Mouse (Mus musculus) midbrain, postnatal 0 days (tissue): ENCODE measurements at regions not wholly inside any gene's neighbourhood (a gene's known extent, or its start where the extent isn't known, plus 50 kb on each side); places are given as distances from the start of the nearest gene placed in this dataset.

Experiments
- ATAC-seq: fragments of 200-750 bp; cut with Nextera tagmentation; 2 replicates; pipeline ENCODE4 v1.8.0; 2017; ENCODE audit warnings: moderate number of reproducible peaks, mild to moderate bottlenecking, moderate TSS enrichment, moderate library complexity; ENCODE audit not compliant: low FRiP score
- DNase-seq: peaks from one replicate; pipeline ENCODE4 v3.0.0-alpha.2; 2015; ENCODE audit warnings: low spot score
- H3K27ac ChIP-seq: fragments of 300-500 bp; sonication (generic); 2 replicates; pipeline ENCODE4 v1.5.1; 2014; ENCODE audit warnings: low read depth, mild to moderate bottlenecking, low read length, mixed read lengths
- H3K27me3 ChIP-seq: fragments of 300-500 bp; sonication (generic); 2 replicates; pipeline ENCODE4 v1.6.1; 2014; ENCODE audit warnings: low read length, control low read depth, mixed read lengths; ENCODE audit not compliant: insufficient read depth
- H3K36me3 ChIP-seq: fragments of 300-500 bp; sonication (generic); 2 replicates; pipeline ENCODE4 v1.6.1; 2014; ENCODE audit warnings: low read length, control low read depth, mixed read lengths; ENCODE audit not compliant: insufficient read depth
- H3K4me1 ChIP-seq: fragments of 300-500 bp; sonication (generic); 2 replicates; pipeline ENCODE4 v1.6.1; 2014; ENCODE audit warnings: mild to moderate bottlenecking, control low read depth, antibody characterized with exemption, low read length, mixed read lengths; ENCODE audit not compliant: insufficient read depth
- H3K4me2 ChIP-seq: fragments of 300-500 bp; sonication (generic); 2 replicates; pipeline ENCODE4 v1.6.1; 2014; ENCODE audit warnings: low read depth, mild to moderate bottlenecking, low read length, mixed read lengths; ENCODE audit not compliant: poor library complexity, severe bottlenecking
- H3K4me3 ChIP-seq: fragments of 300-500 bp; sonication (generic); 2 replicates; pipeline ENCODE4 v1.5.1; 2014; ENCODE audit warnings: low read depth, mild to moderate bottlenecking, low read length, moderate library complexity
- H3K9ac ChIP-seq: fragments of 300-500 bp; sonication (generic); replicated peaks from 2 replicates; pipeline ENCODE4 v1.6.1; 2014; ENCODE audit warnings: mild to moderate bottlenecking, low read length, moderate library complexity, mixed read lengths; ENCODE audit not compliant: poor library complexity, severe bottlenecking
- H3K9me3 ChIP-seq: fragments of 300-500 bp; sonication (generic); 2 replicates; pipeline ENCODE4 v1.6.1; 2016; ENCODE audit warnings: low read length, control low read depth
- CTCF ChIP-seq: IDR thresholded peaks from 2 replicates; pipeline ENCODE4 v1.5.1; 2016; ENCODE audit warnings: antibody characterized with exemption, mild to moderate bottlenecking
- WGBS: fragments of 180-500 bp; shearing (Covaris S2); extraction: QIAGEN DNeasy Blood & Tissue Kit; methylation state at CpG from one replicate; pipeline ENCODE4 v1.1.7; 2014; 5-methylcytosine and 5-hydroxymethylcytosine counted together

- H3K27me3 ChIP-seq: no peaks in the 10 kb centered on the region
- WGBS: 35% methylated on average over 4 of the region's 4 CpGs
- DNase-seq: no peak
- H3K4me1 ChIP-seq: no peaks in the 10 kb centered on the region
- no peak for TF ChIP-seq CTCF
- H3K4me2 ChIP-seq: no peak overlapping the region
- H3K36me3 ChIP-seq: no peaks in the 10 kb centered on the region
- H3K9me3 ChIP-seq: no peaks in the 10 kb centered on the region
- no peak overlapping the region for H3K9ac ChIP-seq
- ATAC-seq: no peak
- H3K4me3 ChIP-seq: no peak overlapping the region
- no peak overlapping the region for H3K27ac ChIP-seq
Measured at GRCm38 (mm10) chr10:9544041-9544786, 130.8 kb downstream of the Samd5 start.

- Histone ChIP-seq H3K4me1 (no peaks in the 10 kb centered on the region), H3K36me3 (no peaks in the 10 kb centered on the region), H3K9ac (no peak overlapping the region), H3K4me2 (no peak overlapping the region), H3K27ac (no peak overlapping the region), H3K4me3 (no peak overlapping the region), H3K27me3 (no peaks in the 10 kb centered on the region), H3K9me3 (no peaks in the 10 kb centered on the region)
- no peak for TF ChIP-seq CTCF
- no peak for ATAC-seq
- 91% methylated on average over 1 of the region's 1 CpGs for WGBS
- DNase-seq: no peak
Measured at GRCm38 (mm10) chr10:9541579-9541978, 133.4 kb downstream of the Samd5 start.

- no peak overlapping the region for H3K4me3 ChIP-seq
- ATAC-seq (no peak), DNase-seq (peak; percentile 46)
- H3K4me2 ChIP-seq: no peak overlapping the region
- TF ChIP-seq CTCF: no peak
- no peaks in the 10 kb centered on the region for H3K4me1 ChIP-seq
- WGBS: 88% methylated on average over 3 of the region's 3 CpGs
- H3K9ac ChIP-seq: no peak overlapping the region
- H3K9me3 ChIP-seq: no peaks in the 10 kb centered on the region
- H3K27me3 ChIP-seq: no peaks in the 10 kb centered on the region
- no peak overlapping the region for H3K27ac ChIP-seq
- H3K36me3 ChIP-seq: no peaks in the 10 kb centered on the region
Measured at GRCm38 (mm10) chr10:9537686-9538085, 137.3 kb downstream of the Samd5 start.

GRCm38 (mm10) chr10:9534552-9534951 is 140.5 kb downstream of the Samd5 start:
- no peaks in the 10 kb centered on the region for H3K36me3 ChIP-seq
- H3K4me3 ChIP-seq: no peak overlapping the region
- no peaks in the 10 kb centered on the region for H3K27me3 ChIP-seq
- WGBS: 28% methylated on average over 8 of the region's 8 CpGs
- DNase-seq: no peak
- H3K9me3 ChIP-seq: no peaks in the 10 kb centered on the region
- TF ChIP-seq CTCF: no peak
- no peak overlapping the region for H3K27ac ChIP-seq
- 0 out of 2 replicates have a peak, but pooled peaks have one; percentile 16 for ATAC-seq
- H3K9ac ChIP-seq: no peak overlapping the region
- H3K4me2 ChIP-seq: no peak overlapping the region
- no peaks in the 10 kb centered on the region for H3K4me1 ChIP-seq

GRCm38 (mm10) chr10:9533283-9533682 is 141.7 kb downstream of the Samd5 start:
- no peak for ATAC-seq
- DNase-seq: no peak
- WGBS: 36% methylated on average over 2 of the region's 2 CpGs

GRCm38 (mm10) chr10:9531931-9532330 is 143.1 kb downstream of the Samd5 start:
- DNase-seq: no peak
- H3K27ac ChIP-seq: no peak overlapping the region
- H3K9ac ChIP-seq: no peak overlapping the region
- TF ChIP-seq CTCF: no peak
- H3K9me3 ChIP-seq: no peaks in the 10 kb centered on the region
- 48% methylated on average over 5 of the region's 5 CpGs for WGBS
- no peak overlapping the region for H3K4me3 ChIP-seq
- no peak overlapping the region for H3K4me2 ChIP-seq
- ATAC-seq: no peak
- no peaks in the 10 kb centered on the region for H3K36me3 ChIP-seq
- no peaks in the 10 kb centered on the region; the same call in 1 of the 2 replicates for H3K4me1 ChIP-seq
- no peaks in the 10 kb centered on the region for H3K27me3 ChIP-seq

More at GRCm38 (mm10) chr10:9533283-9533682, 141.7 kb downstream of the Samd5 start:
- TF ChIP-seq CTCF: peak; percentile 26; the same call in 1 of the 2 replicates
- no peak overlapping the region for H3K4me2 ChIP-seq
- H3K4me1 ChIP-seq: no peaks in the 10 kb centered on the region
- H3K27ac ChIP-seq: no peak overlapping the region
- no peaks in the 10 kb centered on the region for H3K9me3 ChIP-seq
- no peak overlapping the region for H3K4me3 ChIP-seq
- no peak overlapping the region for H3K9ac ChIP-seq
- no peaks in the 10 kb centered on the region for H3K36me3 ChIP-seq
- H3K27me3 ChIP-seq: no peaks in the 10 kb centered on the region
